Mouse (Mus musculus): ENCODE measurements at regions not wholly inside any gene's neighbourhood (a gene's known extent, or its start where the extent isn't known, plus 50 kb on each side); places are given as distances from the start of the nearest gene placed in this dataset.

- no peak for DNase-seq (ENCODE audit: low read depth)
Measured at GRCm38 (mm10) chr2:180854349-180855004, 66.3 kb downstream of the Ythdf1 start.

GRCm38 (mm10) chr2:180847497-180847896 lies 70.8 kb upstream of the Bhlhe23 start:
- no peak for DNase-seq (ENCODE audit: low read depth)

- peak; percentile 29 for DNase-seq (ENCODE audit: low read depth)
Measured at GRCm38 (mm10) chr2:180845011-180845410, 68.3 kb upstream of the Bhlhe23 start.

- no peak for DNase-seq (ENCODE audit: low read depth)
Measured at GRCm38 (mm10) chr2:180843669-180844068, 67.0 kb upstream of the Bhlhe23 start.

- no peak for DNase-seq (ENCODE audit: low read depth)
Measured at GRCm38 (mm10) chr2:180839126-180839525, 62.4 kb upstream of the Bhlhe23 start.

- DNase-seq (ENCODE audit: low read depth), result no peak
Measured at GRCm38 (mm10) chr2:180837996-180838395, 61.3 kb upstream of the Bhlhe23 start.

GRCm38 (mm10) chr2:180837318-180837920 lies 60.7 kb upstream of the Bhlhe23 start:
- no peak for DNase-seq (ENCODE audit: low read depth)

- DNase-seq (ENCODE audit: low read depth), result no peak
Measured at GRCm38 (mm10) chr2:180835936-180836602, 59.4 kb upstream of the Bhlhe23 start.

- DNase-seq (ENCODE audit: low read depth), result no peak
Measured at GRCm38 (mm10) chr2:180832711-180833110, 56.0 kb upstream of the Bhlhe23 start.

GRCm38 (mm10) chr2:180830607-180831006 lies 53.9 kb upstream of the Bhlhe23 start:
- DNase-seq (ENCODE audit: low read depth), result no peak

- DNase-seq (ENCODE audit: low read depth), result no peak
Measured at GRCm38 (mm10) chr2:180828086-180828485, 51.4 kb upstream of the Bhlhe23 start.

GRCm38 (mm10) chr2:180826742-180827141 lies 50.0 kb upstream of the Bhlhe23 start:
- DNase-seq (ENCODE audit: low read depth), result no peak

Data from NIH3T3 (cell line).